Mouse (Mus musculus): ENCODE results near the gene Phf8.

DNA sequence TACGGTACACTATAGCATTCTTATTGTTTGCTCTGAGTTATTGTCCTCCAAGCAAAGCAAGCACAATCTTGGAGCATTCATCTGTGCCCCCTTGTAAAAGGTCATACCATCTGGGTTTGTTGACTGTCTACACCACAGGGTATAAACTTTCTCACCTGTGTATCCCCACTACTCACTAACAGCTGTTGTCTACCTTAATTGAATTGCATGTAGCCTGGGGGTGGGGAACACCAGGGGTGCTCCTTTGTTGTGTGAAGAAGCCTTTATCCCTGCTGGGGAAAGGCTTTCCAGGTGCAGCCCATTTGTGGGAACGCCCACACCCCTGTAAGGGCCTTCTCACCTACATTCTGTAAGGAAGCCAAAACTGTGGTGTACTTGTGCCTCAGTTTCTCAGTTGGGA lies 133.3 kb downstream of the Phf8 start:
- TF ChIP-seq CTCF (IDR thresholded peaks at IDR 0.05; ENCODE audit: borderline replicate concordance, control insufficient read depth, extremely low read depth, insufficient read depth, low read length, poor library complexity) (no peak), POLR2A (IDR thresholded peaks at IDR 0.05; ENCODE audit: control insufficient read depth, extremely low read depth, insufficient read depth, low read length, poor library complexity) (no peak)

All from thymus, adult 2 months (tissue).